10 mouse cellular contexts compared by ENCODE assay signal in the genomic region with DNA sequence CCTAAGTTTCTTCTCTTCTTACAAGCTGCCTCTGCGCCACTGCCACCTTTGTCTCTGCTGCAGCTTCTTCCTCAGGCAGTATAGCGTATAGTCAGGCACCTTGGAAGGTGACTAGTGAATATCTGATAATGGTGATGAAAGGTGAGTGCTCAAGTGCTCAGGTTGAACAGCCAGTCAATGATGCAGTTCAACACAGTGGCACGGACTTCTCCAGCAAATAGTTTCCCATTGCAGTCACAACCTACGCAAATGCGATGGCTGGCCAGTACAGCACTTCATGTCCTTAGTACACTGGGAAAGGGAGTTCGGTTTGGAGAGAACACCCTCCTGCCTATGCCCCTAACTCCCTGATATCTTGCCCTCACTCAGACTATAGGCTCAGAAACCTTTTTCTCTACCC. TPM values are rescaled to one million over a fixed set of nuclear protein-coding genes. Genes with fewer than 3 reads are reported as not detected.
DNase-seq lines count a peak whose midpoint lies in the region; ATAC-seq and TF ChIP-seq lines count a peak whose summit lies in the region.
"Had no signal": no experiment of that assay in that cellular context is flagged by ENCODE, and none has a peak within 500 bp of the region (broad histone marks: within the 10 kb centered on the region; RNA-seq: fewer than 3 reads in every experiment).

No protein-coding gene starts in this region.

- TF ChIP-seq CTCF in bone marrow macrophage, adult 2 months (IDR thresholded peaks at IDR 0.05; ENCODE audit: low read depth, low read length) = no peak
- TF ChIP-seq CTCF in lung, postnatal 0 days (IDR thresholded peaks at IDR 0.05) = no peak
- no peak for TF ChIP-seq CTCF in thymus, adult 2 months (IDR thresholded peaks at IDR 0.05; ENCODE audit: borderline replicate concordance, control insufficient read depth, extremely low read depth, insufficient read depth, low read length, poor library complexity)

- no peak for TF ChIP-seq POLR2A in bone marrow macrophage, adult 2 months (IDR thresholded peaks at IDR 0.05; ENCODE audit: borderline replicate concordance, low read depth, low read length)
- TF ChIP-seq POLR2A in thymus, adult 2 months (IDR thresholded peaks at IDR 0.05; ENCODE audit: control insufficient read depth, extremely low read depth, insufficient read depth, low read length, poor library complexity) = no peak

- TF ChIP-seq EP300 in lung, postnatal 0 days (IDR thresholded peaks at IDR 0.05) = peak; percentile 50; the same call in 1 of the 2 replicates

- peak overlapping the region; percentile 59; the same call in 1 of the 2 replicates for H3K4me2 ChIP-seq in lung, postnatal 0 days (replicated peaks; ENCODE audit: low read depth, low read length)

- no peak overlapping the region for H3K9ac ChIP-seq in lung, postnatal 0 days (replicated peaks; ENCODE audit: low read depth)

- intact Hi-C loops in gastrocnemius, postnatal 36 days (cut with DNase I) = no loop called here
- intact Hi-C loops in heart, postnatal 36 days (cut with DNase I) = no loop called here

- no peaks in the 10 kb centered on the region for H3K27me3 ChIP-seq in lung, postnatal 0 days (replicated peaks; ENCODE audit: insufficient read depth, low read length)
- no peaks in the 10 kb centered on the region for H3K27me3 ChIP-seq in thymus, adult 2 months (ENCODE audit: control insufficient read depth, insufficient read depth, low read length)

- H3K27ac ChIP-seq in bone marrow macrophage, adult 2 months (ENCODE audit: insufficient read depth, low read depth, low read length) = peak overlapping the region; percentile 85
- no peak overlapping the region for H3K27ac ChIP-seq in lung, postnatal 0 days (ENCODE audit: low read length)
- no peak overlapping the region for H3K27ac ChIP-seq in thymus, adult 2 months (ENCODE audit: control insufficient read depth, insufficient read depth, low read length)

- peak; percentile 58 for DNase-seq in gastrocnemius, adult 18-20 months (ENCODE audit: low spot score)
- DNase-seq in gastrocnemius, postnatal 36 days = no peak
- peak; percentile 7 to 8 for DNase-seq in heart, postnatal 36 days
- peak; percentile 23 for DNase-seq in lung, postnatal 0 days (ENCODE audit: low spot score)
- no peak for DNase-seq in thymus, adult 2 months
- no peak for DNase-seq in layer of hippocampus, postnatal 25 days (ENCODE audit: extremely low spot score in 1 of 2, low spot score in 1 of 2)
- no peak for DNase-seq in ovary, adult 18-20 months (ENCODE audit: low spot score)

- WGBS in lung, postnatal 0 days = 39% methylated on average over 6 of the region's 6 CpGs
- whole genome bisulfite sequencing in thymus, adult 2 months = 37% methylated on average over 6 of the region's 6 CpGs

- no peaks in the 10 kb centered on the region for H3K36me3 ChIP-seq in lung, postnatal 0 days (ENCODE audit: insufficient read depth, low read length)
- no peaks in the 10 kb centered on the region for H3K36me3 ChIP-seq in thymus, adult 2 months (ENCODE audit: control insufficient read depth, insufficient read depth, low read length)

- ATAC-seq in lung, postnatal 0 days = peak; percentile 40

- H3K9me3 ChIP-seq in lung, postnatal 0 days (ENCODE audit: low read length) = no peaks in the 10 kb centered on the region

- H3K4me1 ChIP-seq in bone marrow macrophage, adult 2 months (ENCODE audit: control insufficient read depth, insufficient read depth, low read length) = peaks cover 5% of the 10 kb centered on the region
- H3K4me1 ChIP-seq in lung, postnatal 0 days (ENCODE audit: insufficient read depth, low read depth, low read length) = no peaks in the 10 kb centered on the region
- no peaks in the 10 kb centered on the region; the same call in 1 of the 2 replicates for H3K4me1 ChIP-seq in thymus, adult 2 months (replicated peaks; ENCODE audit: control insufficient read depth, insufficient read depth, low read length)

- peak overlapping the region; percentile 89 for H3K4me3 ChIP-seq in bone marrow macrophage, adult 2 months (ENCODE audit: insufficient read depth, low read length)
- no peak overlapping the region for H3K4me3 ChIP-seq in lung, postnatal 0 days (ENCODE audit: low read depth, low read length)
- no peak overlapping the region for H3K4me3 ChIP-seq in thymus, adult 2 months (ENCODE audit: control insufficient read depth, insufficient read depth, low read length)

RNA-seq across cellular contexts. Expression of gene Phka1, which starts 1.1 kb away (rescaled TPM):
- 100 to 1,000 TPM; 496 to 527 TPM for total RNA-seq in gastrocnemius, adult 18-20 months (2021)
- 100 to 1,000 TPM; 451 to 641 TPM for total RNA-seq in gastrocnemius, postnatal 36 days (2021)
- 4.0 and 4.9 TPM in 2 replicates for polyA plus RNA-seq in bone marrow macrophage, adult 2 months (2012; ENCODE audit: insufficient read depth, insufficient read length, missing spikeins)
- total RNA-seq in heart, postnatal 36 days (2021) = 10 to 100 TPM; 29.2 to 38.2 TPM
- polyA plus RNA-seq in lung, postnatal 0 days (2015; fragmentation: Nextera tagmentation; extraction: Ambion mirVana) = 4.5 and 5.6 TPM in 2 replicates
- polyA plus RNA-seq in thymus, adult 2 months (2012; rRNA removed) = 1.5 and 1.7 TPM in 2 replicates
- 10 to 100 TPM; 23.9 to 24.3 TPM for total RNA-seq in layer of hippocampus, postnatal 25 days (2021)

RNA-seq across cellular contexts. Expression of gene Gm3880, which starts 41.6 kb away (rescaled TPM):
- total RNA-seq in gastrocnemius, adult 18-20 months (2021) = not detected
- not detected for total RNA-seq in gastrocnemius, postnatal 36 days (2021)
- not detected in 2 replicates for polyA plus RNA-seq in bone marrow macrophage, adult 2 months (2012; ENCODE audit: insufficient read depth, insufficient read length, missing spikeins)
- total RNA-seq in heart, postnatal 36 days (2021) = not detected
- not detected in 2 replicates for polyA plus RNA-seq in lung, postnatal 0 days (2015; fragmentation: Nextera tagmentation; extraction: Ambion mirVana)
- polyA plus RNA-seq in thymus, adult 2 months (2012; rRNA removed) = not detected in 2 replicates
- not detected for total RNA-seq in layer of hippocampus, postnatal 25 days (2021)
- total RNA-seq: layer of hippocampus, postnatal 36 days had no signal
- polyA plus RNA-seq: embryonic facial prominence, embryonic 11.5 days had no signal

Comparison
In these comparisons a context has a peak if more than half of its experiments do, and no peak if none do; other contexts are left out.
1. DNase-seq: peak in gastrocnemius, adult 18-20 months (single experiment), heart, postnatal 36 days (2 of 2) and lung, postnatal 0 days (single experiment); none in gastrocnemius, postnatal 36 days (0 of 2), thymus, adult 2 months (single experiment), layer of hippocampus, postnatal 25 days (0 of 2) and ovary, adult 18-20 months (single experiment).
2. RNA of gene Phka1, which starts 1.1 kb away (total RNA-seq): 451 to 641 TPM in gastrocnemius, postnatal 36 days and 496 to 527 TPM in gastrocnemius, adult 18-20 months; 29.2 to 38.2 TPM in heart, postnatal 36 days and 23.9 to 24.3 TPM in layer of hippocampus, postnatal 25 days; every median in the first group is over 10 times any median in the second.